Mouse (Mus musculus): ENCODE measurements around the gene Gm20828.
"Not testable (repeated sequence)": the region's sequence is repeated elsewhere in the genome, so short reads cannot be mapped to it uniquely, and the experiment has no call there.

Gene Gm20828

DNA sequence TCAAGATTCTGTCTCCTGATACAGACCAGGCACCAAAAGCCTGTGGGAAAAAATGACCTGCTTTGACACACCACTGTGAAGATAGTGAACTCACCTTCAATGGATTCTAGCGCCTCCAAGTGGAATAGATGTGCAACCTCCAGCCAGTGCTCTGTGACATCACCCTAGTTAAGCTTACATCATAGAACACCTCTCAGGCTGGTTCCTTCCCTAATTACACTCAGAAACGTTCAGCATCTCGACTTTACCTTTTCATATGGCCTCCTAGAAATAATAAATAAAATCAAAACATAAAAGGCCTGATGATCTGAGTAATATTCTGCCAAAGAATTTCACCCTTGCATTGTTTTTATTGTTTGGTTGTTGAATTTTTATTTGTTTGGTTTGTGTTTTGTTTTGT, at the start of gene Gm20828:
TSS of gene Gm20828 (minus strand) at position 101 of the 400 bp plus-strand sequence.
- in situ Hi-C loops (cut with MboI, MseI): not testable (repeated sequence)

All from regulatory T cell (primary cell).